Mouse (Mus musculus): Measurements from ENCODE around the gene Limd1.

The Limd1 gene

DNA sequence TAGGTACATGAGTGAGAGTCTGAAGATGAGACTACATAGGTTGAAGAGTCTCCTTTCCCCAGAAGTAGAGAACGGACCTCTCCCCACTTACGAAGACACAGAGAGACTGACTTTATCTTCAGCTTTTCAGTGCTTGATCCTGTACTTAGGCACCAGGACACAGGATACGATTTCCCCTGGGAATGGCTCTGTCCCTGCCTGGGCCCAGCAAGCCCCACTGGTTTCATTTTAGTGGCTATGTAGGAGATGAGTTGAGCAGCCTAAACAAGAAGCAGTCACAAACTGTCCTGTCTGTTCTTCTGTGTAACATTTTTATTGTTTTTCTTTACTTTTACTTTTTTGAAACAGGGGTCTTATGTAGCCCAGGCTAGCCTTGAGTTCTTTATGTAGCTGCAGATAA is 6.3 kb downstream of the Limd1 start:
- DNase-seq: no peak

DNA sequence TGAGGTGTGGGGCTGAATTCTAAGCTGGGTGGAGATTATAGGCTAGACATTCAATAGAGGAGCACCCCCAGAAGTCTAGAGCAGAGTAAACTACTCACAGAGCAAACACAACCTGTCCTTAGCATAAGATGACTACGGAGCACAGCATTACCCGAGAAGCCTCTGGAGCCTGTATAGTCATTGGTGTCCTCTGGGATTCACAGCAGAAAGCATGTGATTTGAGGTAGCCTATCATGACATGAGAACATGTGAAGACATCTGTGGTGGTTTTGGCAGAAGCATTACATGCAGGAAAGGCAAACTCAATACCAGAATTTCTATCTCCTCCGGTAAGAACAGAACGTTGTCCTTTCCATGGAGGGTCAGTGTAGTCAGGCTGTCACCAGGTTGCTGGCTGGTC is 7.1 kb downstream of the Limd1 start:
- DNase-seq: no peak

DNA sequence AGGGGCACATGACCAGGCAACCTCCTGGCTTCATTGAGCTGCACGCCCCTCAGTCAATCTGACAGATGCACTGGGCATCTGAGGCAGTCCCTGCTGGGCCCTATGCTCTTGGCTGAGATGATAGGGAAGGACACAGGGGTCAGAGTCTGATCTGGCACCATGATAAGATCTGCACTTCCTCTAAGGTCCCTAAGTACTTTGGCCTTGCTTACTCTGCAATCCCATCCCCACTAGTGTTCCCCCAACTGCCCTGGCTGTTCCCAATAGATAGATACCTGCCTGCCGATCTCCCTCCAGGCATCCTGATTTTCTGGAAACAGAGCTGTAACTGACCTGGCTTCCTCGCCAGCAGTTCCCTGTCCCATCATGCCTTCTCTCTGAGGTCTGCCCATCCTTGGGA is 8.1 kb downstream of the Limd1 start:
- DNase-seq: no peak

DNA sequence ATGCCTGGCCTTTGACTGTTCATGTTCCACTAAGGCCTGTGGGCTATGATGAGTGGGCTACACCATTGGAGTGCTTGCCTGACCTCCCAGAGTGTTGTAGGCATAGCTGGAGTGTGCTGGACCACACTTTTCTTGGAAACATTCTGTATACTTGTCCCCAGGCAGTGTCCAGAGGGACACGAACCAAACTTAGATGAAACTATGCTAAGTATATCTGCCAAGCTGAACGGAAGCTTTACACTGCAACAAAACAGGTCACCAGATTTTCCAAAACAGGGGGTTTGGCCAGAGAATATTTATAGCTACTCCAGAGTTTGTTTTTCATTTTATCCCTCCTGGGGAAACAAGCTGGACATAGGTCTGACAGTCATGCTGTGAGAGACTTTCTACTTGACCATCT is 10.6 kb downstream of the Limd1 start:
- DNase-seq: no peak

GRCm38 (mm10) chr9:123489727-123490343 is 11.3 kb downstream of the Limd1 start:
- no peak for DNase-seq

DNA sequence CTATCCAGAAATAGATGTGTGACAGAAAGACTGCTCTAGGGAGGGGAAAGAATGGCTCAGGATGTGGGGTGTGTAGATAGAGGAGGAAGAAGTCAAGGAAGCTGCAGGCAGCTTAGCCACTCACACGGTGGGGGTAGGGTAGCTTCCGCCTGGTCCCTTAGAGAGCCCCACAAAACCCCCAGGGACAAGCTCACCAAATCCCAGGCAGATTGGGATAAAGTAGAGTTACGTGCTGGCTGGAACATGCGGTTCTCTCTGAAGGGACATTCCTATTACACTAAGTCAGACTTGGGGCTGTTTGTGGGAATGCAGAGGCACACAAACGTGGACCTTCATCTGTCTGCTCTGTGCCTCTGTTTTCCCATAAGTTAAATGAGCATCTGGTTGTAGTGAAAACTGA is 12.4 kb downstream of the Limd1 start:
- DNase-seq: no peak

GRCm38 (mm10) chr9:123491917-123492585 is 13.5 kb downstream of the Limd1 start:
- DNase-seq: no peak

DNA sequence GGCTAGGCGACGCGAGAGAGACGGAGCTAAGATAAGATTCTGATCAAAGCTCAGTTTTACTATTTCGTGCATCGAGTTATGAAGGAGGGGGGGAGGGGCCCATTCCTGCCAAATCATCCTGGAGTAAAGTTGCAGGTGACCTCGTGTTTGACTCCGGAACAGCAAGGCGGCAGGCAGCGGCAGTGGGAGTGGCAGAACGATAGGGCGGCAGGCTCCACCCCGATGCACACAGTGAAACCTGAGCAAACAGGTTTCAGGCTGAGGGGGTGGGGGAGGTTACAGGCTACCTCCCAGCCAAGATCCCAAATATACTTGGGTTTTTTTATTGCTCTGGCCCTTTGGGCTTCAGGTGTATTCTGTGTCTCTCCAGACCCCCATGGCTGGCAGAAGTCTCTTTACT is 18.2 kb downstream of the Limd1 start:
- DNase-seq: no peak

DNA sequence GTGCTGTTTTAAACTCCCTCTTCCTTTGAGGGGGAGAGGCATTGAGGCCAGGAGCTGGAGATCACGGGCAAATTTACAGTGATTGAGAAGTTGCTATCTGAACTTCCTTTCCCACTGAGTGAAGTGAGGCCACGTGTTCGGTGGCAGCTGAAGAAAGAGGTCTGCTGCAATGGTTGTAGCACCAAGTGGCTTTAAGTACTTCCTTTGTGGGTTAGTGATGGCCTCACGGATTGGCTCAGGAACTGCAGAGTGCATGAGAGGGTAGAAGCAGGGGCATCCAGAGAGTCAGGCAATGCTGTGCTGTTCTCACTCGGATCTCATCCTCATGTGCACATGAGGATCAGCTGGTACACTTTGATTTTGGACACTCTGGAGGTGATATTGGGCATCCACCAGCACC is 19.4 kb downstream of the Limd1 start:
- DNase-seq: no peak

DNA sequence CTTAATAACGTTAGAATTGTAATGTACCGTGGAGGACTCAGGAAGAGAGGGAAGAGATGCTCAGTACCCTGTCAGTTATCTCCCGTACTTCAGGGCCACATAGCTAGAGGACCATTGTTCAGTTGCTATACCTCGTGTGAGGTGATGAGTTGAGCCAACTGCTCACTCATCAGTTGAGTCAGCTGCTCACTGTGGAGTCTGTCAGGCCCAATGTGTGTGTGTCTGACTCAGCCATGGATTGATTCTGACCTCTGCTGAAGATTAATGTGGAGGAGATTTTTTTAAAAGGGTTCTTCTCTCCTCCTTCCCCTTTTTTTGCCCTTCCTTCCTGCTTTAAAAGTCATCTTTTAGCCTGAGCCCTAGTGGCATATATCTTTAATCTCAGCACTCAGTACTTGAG is 22.0 kb downstream of the Limd1 start:
- DNase-seq: no peak

DNA sequence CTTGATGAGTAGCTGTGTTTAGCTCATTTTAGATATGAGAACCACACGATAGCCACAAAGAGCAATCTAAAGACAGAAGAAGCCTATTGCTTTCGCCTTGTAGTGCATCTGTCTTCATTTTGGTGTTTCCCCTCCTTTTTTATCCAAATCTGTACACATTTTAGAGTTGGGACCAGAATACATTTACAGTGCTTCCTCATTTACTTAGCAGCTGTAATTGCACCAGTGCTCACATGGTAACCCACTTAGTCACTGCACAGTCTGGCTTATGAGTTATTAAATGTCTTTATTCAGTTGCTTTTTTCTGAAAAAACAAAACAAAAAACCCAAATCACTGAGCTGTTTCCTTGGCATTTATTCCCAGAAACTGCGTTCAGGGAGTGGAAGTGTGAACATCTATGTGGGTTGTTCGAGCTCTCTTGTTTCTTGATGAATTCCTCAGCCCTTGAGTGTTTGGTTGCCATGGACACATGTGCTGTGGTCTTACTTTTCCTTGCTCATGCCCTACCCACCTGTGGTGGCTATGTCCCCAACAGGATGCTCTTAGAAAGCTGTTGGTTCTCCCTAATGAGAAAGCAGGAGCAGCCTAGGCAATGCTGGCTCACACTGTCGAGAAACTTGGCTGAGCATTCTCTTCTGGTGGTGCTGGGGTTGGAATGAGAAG is 24.8 kb downstream of the Limd1 start:
- no peak for DNase-seq

DNA sequence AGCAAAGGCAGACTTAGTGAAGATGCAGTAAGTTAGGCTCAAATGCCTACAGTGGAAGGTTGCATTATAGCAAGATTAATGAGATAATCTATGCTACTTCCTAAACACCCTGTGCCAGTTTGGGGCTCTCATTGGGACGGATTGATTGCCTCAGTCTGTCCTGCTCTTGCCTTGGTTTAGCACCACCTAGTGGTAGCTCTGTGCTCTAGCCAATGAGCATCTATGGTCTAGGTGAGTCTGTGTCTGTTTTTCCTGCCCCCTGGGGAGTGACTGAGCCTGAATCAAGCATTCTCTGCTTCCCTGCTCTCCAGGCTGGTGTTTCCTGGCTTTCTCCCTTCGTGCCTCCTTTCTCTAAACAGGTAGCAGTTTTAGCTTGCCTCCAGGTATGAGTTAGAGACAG is 25.8 kb downstream of the Limd1 start:
- peak; percentile 47 for DNase-seq

DNA sequence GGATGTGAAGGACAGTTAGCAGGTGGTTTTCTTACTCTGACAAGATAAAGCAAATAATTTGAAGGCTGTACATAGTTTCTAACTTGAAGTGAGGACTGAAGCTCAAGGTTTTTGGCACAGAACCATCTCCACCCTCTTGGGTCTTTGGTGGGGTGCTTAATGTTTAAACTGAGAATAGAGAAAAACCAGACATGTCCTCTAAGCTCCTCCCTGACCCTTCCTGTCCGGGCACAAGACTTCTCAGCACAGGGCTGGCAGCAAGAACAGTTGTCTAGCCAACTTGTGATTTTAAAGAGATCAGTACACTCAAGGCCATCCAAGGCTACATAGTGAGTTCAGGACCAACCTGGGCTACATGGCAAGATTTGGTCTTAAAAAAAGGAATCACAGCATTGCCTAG is 27.1 kb downstream of the Limd1 start:
- DNase-seq: no peak

DNA sequence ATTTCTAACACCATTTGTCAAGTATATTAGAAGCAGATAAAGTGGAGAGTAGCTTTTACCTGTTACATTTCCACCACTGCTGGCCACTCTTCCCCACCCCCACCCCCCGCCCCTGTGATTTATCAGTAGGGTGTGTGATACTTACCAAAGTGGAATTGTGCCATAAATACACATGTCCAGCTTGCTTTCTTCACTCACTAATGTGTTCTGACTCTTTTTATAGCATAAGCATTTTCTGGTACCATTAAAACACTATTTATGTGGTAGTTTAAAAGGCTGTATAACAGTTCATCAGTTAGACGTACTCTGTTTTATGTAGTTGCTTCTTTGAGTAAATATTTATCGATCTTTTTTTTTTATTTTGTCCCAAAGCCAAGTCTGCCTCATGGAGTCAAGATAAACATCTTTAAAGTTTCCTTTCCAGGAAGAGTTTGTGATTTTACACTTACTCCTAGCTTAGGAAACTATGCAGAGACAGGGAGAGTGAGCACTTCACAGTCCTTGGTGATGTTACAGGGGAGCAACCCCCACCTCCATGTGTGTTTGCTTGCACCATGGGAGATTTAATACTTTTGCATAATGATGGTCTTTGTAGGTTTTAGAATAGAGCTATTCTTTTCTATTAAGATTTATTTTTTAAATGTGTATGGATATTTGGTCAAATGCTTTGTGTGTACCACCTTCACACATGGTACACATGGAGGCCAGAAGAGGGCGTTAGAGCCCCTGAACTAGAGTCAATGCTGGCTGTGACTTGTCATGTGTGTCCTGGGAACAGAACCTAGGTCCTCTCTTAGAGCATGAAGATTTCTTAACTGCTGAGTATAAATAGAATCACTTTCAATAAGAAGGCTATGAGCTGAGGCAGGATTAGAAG is 28.0 kb downstream of the Limd1 start:
- no peak for DNase-seq

- no peak for DNase-seq
Observed at GRCm38 (mm10) chr9:123507380-123507779, 28.9 kb downstream of the Limd1 start.

DNA sequence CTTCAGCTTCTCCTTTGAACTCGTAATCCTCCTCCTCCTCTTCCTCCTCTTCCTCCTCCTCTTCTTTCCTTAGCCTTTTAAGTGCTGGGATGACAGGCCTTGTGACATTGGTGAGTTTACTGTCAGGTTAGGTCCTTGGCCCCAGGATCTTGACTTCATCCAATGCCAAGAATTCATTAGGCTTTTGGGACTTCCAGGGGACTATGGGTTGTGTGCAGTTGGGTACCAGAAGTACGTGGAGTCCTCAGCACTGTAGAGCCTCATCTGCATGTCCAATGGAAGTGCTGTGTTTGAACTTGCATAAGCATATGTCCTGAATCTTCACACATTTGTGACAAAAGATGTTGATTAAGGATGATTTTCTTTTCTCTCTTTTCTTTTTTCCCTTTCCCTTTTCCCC is 30.5 kb downstream of the Limd1 start:
- no peak for DNase-seq

GRCm38 (mm10) chr9:123509638-123510604 is 31.4 kb downstream of the Limd1 start:
- DNase-seq: no peak

GRCm38 (mm10) chr9:123510926-123511325 is 32.4 kb downstream of the Limd1 start:
- DNase-seq: no peak

DNA sequence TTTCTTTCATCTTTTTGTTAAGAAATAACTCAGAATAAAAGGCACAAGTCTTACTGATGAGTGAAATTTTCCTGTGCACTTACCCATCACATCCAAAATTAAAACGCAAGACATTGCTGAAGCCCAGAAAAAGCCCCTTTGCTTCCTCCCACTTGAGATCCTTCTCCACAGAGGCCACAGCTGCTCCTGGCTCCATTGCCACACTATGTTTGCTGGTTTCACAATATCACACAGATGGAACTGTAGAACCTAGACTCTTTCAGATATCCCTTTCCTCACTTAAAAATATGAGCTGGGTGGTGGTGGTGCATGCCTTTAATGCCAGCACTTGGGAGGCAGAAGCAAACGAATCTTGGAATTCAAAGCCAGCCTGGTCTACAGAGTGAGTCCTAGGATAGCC is 34.0 kb downstream of the Limd1 start:
- no peak for DNase-seq

DNA sequence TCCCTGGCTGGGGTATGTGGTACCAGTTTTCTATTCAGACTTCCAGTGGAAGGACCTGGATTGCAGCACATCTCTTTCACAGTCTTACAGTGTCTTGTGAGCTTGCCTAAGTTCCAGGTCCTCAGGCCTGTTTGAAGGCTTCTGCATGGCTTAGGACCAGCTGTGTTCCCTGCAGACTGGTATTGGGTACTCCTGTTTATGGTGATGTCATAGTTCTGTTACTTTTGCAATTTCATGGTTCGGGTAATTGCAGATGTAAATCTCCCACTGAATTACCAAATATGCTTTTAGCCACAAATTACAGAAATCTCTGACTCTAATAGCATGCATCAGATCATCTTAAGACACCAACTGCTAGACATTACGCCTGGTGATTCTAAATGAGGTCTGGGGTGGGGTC is 36.6 kb downstream of the Limd1 start:
- DNase-seq: no peak

GRCm38 (mm10) chr9:123516641-123517385 is 38.3 kb downstream of the Limd1 start:
- no peak for DNase-seq

All from cerebellum, adult 11 months (tissue).